Mouse (Mus musculus) kidney, adult 9 months (tissue): ENCODE data around the gene Baz2b.

Experiments used
- DNase-seq: peaks from one replicate; pipeline ENCODE4 v3.0.0; 2022

Baz2b gene

GRCm38 (mm10) chr2:60044988-60045387 is 164.7 kb downstream of the Baz2b start:
- no peak for DNase-seq

- DNase-seq = no peak
Observed at GRCm38 (mm10) chr2:60044540-60044939, 165.1 kb downstream of the Baz2b start.

GRCm38 (mm10) chr2:60042699-60043098 is 166.9 kb downstream of the Baz2b start:
- DNase-seq = peak; percentile 17

GRCm38 (mm10) chr2:60041485-60042274 is 168.0 kb downstream of the Baz2b start:
- DNase-seq = no peak

- DNase-seq = no peak
Observed at GRCm38 (mm10) chr2:60040162-60040561, 169.5 kb downstream of the Baz2b start.

- peak; percentile 65 for DNase-seq
Observed at GRCm38 (mm10) chr2:60037011-60037551, 172.6 kb downstream of the Baz2b start.

DNA sequence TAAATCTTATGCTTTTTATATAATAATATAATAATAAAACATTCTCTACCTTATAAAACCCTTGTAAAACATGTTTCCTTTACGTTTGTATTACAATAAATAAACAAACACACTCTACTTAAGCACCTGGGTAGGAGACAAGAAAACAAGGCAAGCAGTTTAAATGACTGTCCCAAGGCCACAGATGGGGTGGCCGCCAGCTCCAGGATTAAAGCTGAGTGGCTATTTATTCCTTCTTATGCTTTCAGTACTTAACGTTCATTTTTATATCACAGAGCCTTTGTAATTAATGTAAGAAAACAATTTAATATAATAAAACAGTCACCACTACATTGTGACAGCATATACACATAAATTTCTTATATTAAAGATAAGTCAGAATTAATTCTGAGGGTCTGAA is 173.3 kb downstream of the Baz2b start:
- no peak for DNase-seq

GRCm38 (mm10) chr2:60030991-60031390 is 178.6 kb downstream of the Baz2b start:
- DNase-seq = no peak

- DNase-seq = no peak
Observed at GRCm38 (mm10) chr2:60029020-60029419, 180.6 kb downstream of the Baz2b start.

- no peak for DNase-seq
Observed at GRCm38 (mm10) chr2:60027166-60027565, 182.5 kb downstream of the Baz2b start.

GRCm38 (mm10) chr2:60026554-60026953 is 183.1 kb downstream of the Baz2b start:
- no peak for DNase-seq

GRCm38 (mm10) chr2:60023777-60024176 is 185.9 kb downstream of the Baz2b start:
- DNase-seq = no peak

DNA sequence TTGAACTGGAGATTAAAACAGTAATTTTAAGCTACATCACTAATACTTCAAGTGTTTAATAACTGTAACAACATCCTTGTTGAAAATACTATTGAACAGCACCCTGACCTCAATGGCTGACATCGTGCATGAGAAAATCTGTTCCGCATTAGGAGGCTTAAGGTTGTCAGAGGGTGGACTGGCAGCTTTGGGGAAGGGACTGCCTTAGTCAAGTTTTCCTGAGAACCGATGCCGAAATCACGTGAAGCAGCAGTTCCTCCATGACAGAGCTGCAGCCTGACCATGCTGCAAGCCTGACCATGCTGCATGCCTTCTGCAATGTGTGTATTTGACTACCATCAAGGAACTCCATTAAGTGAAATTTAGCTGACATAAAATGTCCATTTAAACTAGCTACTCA is 188.1 kb downstream of the Baz2b start:
- no peak for DNase-seq

DNA sequence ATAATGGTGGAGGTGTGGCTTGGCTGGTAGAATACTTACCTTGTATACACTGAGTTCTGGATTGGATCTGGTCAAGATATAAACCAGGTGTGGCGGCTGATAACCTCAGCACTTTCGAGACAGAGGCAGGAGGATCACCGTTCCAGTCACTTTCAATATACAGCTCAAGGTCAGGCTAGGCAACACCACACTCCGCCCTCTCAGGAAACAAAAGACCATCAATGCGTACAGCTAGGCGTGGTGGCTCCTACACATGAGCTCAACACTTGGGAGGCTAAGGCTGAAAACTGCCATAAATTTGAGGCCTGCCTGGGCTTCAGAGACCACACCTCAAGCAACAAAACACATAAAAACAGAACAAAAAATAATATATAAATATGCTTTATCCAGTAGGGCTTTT is 188.5 kb downstream of the Baz2b start:
- DNase-seq = no peak

DNA sequence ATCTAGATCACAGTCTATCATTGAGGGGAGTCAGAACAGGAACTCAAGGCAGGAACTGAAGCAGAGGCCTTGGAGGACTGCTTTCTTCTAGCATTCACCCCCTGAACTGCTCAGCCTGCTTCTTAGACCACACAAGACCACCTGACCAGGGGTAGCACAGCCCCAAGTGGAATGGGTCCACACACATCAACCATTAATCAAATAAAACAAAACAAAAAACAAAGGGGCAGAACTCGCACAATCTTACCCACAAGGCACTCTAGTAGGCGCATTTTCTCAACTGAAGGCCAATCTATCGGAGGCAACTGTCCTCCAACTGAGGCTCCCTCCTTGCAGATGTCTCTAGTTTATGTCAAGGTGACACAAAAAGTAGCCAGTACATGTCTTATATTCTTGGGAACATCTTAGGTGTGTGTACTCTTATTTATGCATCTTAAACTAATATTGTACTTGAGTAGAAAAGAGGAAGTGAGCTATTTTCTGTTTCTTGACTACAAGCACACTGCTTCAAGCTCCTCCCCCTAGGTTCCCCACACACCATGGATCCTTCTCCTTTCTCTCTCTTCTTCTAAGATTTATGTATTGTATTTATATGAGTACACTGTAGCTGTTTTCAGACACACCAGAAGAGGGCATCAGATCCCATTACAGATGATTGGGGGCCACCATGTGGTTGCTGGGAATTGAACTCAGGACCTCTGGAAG is 189.9 kb downstream of the Baz2b start:
- DNase-seq = no peak

DNA sequence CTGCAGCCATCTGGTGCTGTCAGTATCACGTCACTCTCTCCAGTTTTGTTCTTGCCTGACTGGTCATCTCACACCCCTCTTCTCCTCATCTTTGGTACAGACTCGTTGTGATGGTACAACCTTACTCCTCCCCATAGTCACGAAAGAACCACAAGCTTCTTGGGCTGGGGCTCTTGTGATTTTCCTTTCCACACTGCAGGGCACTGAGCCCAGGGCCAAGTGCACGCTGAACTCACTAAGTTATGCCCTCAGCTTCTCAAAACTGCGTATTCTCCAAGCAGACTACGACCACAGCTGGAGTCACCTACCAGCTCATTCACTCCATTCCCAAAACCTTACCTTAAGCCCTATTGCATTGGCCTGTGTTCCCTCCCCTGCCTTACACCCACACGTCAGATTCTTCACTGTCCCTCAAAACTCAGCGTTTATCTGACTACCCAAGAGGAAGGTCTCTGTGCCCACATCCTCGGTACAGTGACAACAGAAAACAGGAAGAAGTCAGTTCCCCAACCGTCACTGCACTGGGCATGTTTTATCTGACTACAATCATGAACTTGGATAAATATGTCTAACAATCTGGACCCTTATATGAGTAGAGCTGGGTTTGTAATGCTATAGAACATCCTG is 190.7 kb downstream of the Baz2b start:
- DNase-seq = peak; percentile 14

GRCm38 (mm10) chr2:60011526-60011925 is 198.1 kb downstream of the Baz2b start:
- DNase-seq = no peak

- DNase-seq = no peak
Observed at GRCm38 (mm10) chr2:60003665-60004045, 206.0 kb downstream of the Baz2b start.

DNA sequence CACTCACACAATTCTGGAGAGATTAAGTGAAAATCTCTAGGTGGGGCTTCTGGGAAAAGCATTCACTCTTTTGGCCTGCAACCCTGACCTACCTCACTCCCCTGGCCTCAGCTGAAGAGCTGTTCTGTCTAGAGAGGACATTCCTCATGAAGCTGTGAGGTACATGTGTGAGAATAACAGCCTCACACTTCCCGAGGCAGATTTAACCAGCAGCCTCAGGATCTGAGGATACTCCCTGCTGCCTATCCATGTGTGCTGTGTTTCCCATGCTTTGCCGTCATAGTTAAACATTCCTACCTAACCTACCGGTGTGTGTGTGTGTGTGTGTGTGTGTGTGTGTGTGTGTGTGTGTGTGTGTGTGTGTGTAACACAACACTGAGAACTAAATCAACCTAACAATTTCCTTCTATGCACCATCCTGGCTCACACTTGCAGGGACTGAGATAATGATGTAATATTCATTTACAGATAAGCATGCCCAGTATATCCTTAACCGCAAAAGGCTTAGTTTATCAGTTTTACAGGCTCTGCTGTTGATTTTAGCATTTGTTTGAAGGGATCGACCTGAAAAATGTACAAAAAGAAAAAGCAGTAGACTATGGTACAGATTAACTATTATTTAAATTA is 206.5 kb downstream of the Baz2b start:
- no peak for DNase-seq

DNA sequence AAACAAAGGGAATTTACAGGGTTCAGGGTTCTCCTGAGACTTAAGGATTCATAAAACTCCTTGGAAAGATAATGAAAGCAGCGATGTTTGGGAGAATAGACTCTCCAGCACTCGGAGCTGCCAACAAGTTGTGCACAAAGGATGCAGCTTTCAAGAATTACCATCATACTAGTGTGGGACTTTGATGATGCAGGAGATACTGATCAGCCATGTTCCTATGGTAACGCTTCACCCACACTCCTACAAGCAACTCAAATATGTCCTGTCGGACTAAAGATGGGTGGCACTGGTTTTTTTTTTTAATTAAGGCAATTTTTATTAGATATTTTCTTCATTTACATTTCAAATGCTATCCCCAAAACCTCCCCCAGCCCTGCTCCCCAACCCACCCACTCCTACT is 209.4 kb downstream of the Baz2b start:
- DNase-seq = no peak

DNA sequence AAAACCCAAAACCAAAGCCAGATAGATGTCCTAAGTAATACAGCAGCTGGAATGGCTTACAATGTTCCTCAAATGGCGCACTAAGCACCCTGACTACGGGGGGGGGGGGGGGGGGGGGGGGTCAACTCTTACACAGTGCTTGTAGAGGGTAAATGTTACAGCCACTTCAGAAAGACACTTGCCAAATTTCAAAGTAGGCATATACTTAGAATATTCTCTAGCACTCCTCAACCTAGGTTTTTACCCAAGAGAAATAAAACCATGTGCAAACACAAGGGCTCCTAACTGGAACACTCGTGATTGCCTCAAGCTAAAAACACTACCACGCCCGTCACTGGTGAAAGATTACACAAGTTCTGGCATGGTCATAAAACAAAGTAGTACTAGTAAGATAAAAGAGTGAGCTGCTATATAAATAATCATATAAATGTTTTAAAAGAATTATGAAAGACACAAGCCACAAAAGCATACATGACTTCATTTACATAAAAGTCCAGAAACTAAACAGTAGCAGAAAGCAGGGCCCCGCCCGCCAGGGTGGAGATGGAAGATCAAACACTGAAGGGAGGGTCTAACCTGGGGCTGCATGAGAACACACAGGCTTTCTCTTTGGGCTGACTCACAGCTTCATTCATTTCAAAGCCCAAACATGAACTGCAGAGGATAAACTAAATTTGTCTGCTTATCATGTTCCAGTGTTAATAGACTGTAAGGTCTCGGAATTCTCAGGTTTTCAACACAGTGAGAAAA is 212.0 kb downstream of the Baz2b start:
- DNase-seq = no peak

- DNase-seq = no peak
Observed at GRCm38 (mm10) chr2:59996911-59997310, 212.7 kb downstream of the Baz2b start.

DNA sequence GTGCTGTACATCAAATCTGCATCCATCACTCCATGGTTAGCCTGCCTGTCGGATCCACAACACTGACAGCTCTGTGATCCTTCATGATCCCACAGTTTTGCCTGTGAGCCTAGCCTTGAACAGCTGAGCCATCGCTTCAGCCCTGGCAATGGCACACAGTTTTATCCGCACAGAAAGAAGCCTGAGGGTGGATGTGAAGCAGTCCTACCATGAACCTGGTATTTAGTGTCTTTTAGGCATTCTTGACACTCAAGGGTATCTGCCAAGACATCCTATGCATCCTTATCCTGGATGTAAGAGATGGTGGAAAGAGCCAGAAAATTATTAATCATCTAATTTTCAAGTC is 216.5 kb downstream of the Baz2b start:
- DNase-seq = no peak
